Mouse (Mus musculus) cortical plate, adult 2 months (tissue): ENCODE measurements around the gene Ccdc162.

Source experiments
- CTCF ChIP-seq: fragments of 200-500 bp; IDR thresholded peaks from 2 replicates; pipeline ENCODE4 v1.5.1; 2011; ENCODE audit warnings: mild to moderate bottlenecking, control low read depth, low read length; ENCODE audit not compliant: insufficient read depth; ENCODE audit errors: extremely low read depth
- POLR2A ChIP-seq: fragments of 200-500 bp; IDR thresholded peaks from 2 replicates; pipeline ENCODE4 v1.6.1; 2011; ENCODE audit warnings: mild to moderate bottlenecking, low read length, control low read depth; ENCODE audit not compliant: insufficient read depth; ENCODE audit errors: extremely low read depth

- TF ChIP-seq CTCF (no peak), POLR2A (no peak)
These were observed 5.0 kb downstream of the Ccdc162 start for GRCm38 (mm10) chr10:41711467-41711866.
